Mouse (Mus musculus) ovary, postnatal 36 days (tissue): ENCODE measurements around the gene Btbd3.
A peak's percentile ranks its signal among the peaks of the same experiment; 100 is the strongest.

Experiments
- DNase-seq: peaks from one replicate; pipeline ENCODE4 v3.0.0; 2022; ENCODE audit warnings: low spot score, mixed read lengths

Gene Btbd3

DNA sequence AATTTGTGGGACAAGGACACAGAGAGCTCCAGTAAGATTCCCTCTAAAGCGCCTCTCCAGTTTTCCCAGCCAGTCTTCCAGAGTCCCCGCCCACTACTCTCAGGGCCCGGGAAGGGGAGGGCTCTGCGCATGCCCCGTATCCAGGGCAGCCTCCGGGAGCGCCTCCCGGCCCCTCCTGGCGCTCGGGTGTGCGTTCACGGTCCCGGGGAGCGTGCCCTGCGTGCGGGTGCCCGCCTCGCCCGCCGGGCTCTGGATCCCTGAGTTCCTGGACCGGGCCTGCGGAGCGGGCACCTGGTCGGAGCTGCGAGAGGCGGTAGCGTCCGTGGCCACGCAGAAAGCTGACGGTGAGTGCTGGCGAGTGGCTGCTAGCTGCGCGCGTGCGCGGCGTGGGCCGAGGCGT, at the start of gene Btbd3:
Gene Btbd3 (plus strand): TSS at position 155 of the 400 bp plus-strand sequence.
- peak; percentile 95 for DNase-seq

DNA sequence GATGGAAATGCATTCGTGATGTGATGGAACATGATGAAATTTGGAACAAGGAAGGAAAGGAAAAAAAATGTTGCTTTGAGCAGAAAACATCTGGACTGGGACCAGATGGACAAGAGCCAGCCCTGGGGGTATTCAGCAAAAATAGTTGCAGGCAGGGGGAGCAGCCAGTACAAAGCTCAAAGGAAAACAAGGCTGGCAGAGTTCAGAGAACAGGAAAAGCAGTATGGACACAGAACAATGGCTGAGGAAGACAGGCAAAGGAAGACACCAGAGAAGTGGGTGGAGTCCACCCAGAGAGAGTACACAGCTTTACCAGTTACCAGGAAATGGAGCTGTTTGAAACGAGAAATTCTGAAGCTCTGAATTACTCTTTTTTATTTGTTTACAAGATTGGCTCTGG, 40.8 kb upstream of the Btbd3 start:
- DNase-seq: peak; percentile 53

DNA sequence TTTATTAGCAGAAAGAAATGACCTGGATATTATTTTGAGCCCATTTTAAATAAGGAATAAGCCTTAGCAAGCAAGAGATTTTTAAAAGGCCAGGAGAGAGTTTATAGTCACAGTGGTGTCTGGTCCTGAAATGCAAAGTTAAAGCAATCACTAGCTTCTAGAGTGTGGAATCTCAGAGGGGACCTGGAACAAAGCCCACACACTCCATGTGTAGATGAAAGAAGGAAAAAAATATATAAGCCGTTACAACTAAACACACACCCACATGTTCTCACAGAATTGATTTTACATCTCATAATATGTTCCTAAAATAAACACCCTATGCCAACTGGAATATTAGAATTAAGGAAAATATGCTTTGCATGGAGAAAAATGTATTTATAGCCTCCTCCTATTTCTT, 36.1 kb upstream of the Btbd3 start:
- no peak for DNase-seq

DNA sequence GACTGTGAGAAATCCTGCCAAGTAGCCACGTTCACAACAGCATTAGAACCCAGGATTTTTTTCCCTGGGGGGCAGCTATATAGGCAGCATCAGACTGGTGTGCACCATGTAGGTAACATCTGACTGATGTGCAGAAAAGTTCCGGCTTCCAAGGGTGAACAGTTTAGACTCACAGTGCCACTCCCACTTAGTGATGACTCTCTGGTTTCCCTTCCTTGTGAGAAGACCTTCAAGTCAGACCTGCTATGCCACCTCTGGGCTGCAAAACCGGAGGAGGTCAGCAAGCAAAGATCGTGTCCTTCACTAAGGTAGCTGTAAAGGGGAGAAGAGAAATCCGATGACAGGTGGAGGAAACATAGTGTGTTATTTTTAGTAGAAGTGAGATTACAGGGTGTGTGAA, 24.1 kb upstream of the Btbd3 start:
- no peak for DNase-seq

DNA sequence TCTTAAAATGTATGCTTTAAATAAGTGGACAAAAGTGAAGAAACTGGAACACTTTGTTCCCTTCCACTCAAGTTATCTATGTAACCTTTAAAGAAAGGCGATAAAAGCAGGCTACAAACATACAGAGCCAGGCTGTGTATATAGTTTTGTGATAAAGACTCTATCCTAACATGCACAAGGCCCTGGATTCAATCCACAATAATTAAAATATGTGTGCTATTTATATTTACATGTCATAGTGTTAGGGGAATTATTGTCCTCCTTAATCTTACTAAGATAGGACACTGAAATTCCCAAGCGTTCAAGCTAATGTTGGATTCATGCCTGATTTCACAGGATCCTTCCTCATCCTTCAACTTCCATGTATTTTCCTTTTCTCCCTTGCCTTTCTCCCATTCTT, 20.2 kb upstream of the Btbd3 start:
- DNase-seq: no peak

DNA sequence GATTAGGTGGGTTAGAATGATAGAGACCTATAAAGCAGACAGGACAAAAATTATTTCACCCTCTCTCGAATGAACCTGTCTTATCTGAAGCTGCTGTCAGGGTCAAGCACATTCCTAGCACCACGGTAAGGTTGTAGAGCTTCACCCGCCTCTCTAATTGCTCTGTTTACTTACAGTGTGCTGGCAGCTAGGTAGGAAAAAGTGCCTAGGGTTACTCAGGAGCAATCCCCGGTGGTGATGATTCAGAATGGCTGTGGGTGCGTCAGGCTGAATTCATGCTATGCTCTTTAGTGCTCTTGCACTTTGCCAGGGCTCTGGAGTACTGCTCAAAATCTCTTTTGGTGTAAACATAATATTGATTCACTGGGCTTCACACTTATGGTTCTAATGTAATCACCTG, 13.9 kb upstream of the Btbd3 start:
- no peak for DNase-seq

DNA sequence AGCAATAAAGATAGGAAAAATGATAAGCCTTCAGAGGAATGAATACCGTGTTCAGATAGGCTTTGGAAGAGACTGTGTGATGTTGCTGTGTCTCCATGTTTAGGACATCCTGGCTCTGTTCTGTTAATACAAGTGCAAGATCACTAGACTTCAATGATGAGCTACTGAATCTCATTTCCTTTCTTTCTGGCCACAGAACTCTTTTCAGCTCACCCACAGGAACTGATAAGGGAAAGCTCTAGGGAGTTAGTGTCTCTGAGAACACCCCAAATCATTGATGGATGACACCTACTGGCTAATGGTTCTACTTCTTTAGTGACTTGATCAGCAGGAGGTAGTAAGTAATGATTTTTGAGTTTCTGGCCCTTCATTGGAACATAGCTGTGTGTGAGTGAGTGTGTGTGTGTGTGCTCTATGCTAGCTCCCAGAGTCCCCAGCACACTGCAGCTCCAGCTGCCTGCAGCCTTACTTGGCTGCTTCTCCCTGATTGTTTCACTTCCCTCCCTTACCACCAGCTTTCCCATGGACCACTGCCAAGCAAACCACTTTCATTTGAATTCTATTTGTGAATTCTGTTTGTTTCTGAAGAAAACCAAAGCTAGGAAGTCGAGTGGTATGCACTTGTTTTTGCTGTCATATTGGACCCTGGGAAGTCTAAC, 10.6 kb upstream of the Btbd3 start:
- peak; percentile 27 for DNase-seq

DNA sequence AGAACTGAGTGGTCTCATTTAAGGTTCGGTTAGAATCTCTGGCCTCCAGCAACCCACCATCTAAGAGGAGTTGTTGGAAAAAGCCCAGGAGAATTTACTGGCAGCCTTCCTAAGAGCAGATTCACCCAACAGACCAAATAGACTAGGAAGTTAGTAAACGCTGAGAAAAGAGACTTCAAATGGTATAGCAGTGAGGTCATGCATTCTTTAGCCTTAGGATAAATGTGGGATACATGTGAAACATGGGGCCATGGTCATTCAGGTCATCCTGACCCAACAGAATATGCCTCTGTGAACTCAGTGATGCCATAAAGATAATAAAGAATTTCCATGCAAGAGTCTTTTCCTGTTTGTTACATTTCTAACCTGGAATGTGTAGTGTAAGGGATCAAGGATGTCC, 8.4 kb upstream of the Btbd3 start:
- no peak for DNase-seq

DNA sequence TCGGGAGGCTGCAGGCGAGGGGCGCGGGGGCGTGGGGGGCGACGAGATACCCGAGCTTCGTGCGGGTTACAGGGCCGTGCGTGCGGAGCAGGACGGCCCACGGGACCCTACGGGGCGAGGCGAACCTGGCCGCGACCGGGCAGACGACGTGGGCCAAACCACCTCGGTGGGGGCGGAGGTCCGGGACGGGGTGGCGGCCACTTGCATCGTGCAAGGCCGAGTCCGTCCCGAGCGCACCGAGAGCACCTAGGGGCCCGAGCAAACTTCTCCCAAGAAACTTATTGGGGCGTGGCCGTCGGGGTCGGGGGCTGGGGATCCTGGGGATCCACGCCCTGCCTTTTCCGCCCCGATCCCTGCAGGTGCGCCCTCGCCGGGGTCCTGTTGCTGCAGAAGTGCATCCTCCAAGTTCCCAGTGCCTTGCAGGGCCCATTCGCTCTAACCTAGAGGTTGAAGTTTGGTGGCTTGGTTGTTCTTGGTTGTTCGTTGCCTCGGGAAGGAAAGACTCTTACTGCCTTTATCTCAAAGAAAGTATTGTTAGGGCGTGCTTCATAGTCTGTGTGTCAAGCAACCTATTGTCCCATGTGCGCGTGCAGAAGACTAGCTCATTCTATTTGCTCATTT, 596 bp downstream of the Btbd3 start:
- no peak for DNase-seq

DNA sequence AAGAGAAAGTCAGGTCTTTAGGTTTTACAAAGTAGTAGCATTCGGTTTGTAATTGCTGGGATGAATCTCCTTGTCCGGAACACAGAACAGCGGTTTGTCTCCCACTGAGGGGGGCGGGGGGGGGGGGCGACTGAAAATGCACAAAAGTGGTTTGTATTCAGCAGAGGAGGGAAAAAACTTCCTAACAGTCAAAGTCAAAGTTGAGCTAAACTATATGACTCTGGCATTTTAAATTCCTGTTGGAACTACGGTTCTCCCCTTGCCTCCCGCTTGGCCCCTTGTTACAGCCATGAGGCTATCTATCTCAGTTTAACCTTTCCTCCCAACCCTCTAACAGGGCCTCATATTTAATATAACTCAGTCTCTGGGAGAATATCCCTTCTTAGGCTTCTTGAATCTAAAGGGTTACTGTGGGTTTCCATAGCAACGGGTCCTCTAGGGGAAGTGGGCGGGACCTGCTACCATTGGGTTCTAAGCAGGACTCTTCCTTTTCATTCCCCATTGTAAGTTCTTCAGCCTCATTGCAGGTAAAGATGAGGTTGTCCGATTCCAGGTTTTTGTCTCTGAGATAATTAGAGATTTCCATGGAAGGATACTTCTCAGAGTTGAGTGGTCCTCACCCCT, 1.4 kb downstream of the Btbd3 start:
- no peak for DNase-seq

DNA sequence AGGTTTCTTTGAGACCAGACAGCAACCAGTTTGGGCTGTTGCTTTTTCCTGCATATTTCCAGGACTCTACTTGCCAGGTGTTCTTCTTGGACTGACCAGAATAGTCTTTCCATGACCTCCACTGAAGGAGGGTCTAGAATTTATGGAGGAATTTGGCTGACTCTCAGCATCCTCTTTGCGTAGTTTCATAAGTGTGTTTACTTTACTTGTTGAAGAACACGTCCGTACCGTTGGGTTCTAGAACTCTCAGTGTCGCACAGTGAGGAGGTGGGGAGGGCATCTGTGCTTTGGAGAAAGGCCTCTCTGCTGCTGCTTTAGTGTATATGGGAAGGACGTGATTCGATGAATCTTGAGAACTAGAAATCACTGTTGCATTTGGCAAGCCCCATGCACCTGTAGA, 4.8 kb downstream of the Btbd3 start:
- DNase-seq: no peak

DNA sequence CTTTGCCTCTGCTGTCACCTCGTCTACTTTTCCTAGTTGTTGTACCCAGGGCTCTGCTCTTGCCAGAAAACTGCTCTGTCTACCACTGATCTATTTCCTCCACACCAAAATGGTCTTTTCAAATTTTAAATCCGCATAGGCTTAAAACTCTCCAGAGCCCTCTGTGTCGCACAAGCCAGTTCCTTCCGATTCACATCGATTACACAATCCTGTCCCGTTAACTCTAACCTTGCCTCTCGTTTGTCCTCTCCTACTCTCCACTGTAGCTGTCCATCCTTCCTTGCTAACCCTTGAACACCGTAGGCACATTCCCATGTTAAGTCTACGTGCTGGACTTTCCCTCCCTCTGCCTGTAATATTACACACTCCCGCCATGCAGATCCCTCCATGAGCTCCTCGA, 6.5 kb downstream of the Btbd3 start:
- no peak for DNase-seq

DNA sequence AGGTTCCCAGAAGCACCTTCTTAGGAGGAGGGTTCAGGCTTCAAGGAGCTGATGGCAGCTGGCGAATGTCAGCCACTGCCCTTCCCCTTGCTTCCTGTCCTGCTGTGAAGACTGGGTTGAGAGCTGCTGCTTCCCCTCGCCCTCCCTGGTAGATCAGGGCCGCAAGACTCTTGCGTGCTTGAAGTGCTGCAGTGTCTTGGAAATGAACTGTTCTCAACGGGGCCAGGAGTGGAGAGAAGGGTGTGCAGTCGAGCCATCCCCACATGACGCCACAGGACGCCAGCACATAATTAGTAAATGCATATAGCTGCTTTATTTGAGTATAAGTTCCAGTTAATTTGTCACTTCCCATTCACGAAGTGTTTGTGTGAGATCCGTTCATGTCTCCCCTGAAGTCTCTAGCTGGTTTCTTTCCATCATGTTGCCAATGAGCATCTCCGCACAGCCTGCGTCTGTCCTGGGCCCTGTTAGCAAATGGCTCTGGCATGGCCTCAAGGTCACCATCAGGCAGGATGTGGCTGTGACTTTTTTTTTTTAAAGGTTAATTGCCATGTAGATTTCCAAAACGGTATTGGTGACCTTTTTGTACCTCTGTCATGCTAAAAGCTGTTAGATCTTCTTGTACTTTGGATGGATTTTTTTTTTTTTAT, 9.1 kb downstream of the Btbd3 start:
- no peak for DNase-seq

DNA sequence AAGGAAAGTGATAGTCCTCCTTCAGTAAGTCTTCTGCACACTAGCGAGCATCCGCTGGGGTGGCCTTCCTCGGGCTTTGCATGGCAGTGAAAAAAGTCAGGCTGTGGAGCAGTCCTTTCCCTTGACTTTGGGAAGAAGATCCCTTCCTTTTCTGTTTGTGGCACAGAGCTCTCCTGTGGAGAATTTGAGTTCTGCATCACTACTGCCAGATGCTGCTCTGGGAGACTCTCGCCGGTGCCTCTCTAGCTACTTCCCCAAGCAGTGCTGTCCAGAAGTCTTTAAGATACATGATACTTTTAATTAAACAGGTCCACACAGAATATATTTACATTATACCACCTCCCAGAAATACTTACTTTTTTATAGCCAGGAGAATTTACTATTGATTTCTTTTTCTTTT, 10.3 kb downstream of the Btbd3 start:
- DNase-seq: no peak

DNA sequence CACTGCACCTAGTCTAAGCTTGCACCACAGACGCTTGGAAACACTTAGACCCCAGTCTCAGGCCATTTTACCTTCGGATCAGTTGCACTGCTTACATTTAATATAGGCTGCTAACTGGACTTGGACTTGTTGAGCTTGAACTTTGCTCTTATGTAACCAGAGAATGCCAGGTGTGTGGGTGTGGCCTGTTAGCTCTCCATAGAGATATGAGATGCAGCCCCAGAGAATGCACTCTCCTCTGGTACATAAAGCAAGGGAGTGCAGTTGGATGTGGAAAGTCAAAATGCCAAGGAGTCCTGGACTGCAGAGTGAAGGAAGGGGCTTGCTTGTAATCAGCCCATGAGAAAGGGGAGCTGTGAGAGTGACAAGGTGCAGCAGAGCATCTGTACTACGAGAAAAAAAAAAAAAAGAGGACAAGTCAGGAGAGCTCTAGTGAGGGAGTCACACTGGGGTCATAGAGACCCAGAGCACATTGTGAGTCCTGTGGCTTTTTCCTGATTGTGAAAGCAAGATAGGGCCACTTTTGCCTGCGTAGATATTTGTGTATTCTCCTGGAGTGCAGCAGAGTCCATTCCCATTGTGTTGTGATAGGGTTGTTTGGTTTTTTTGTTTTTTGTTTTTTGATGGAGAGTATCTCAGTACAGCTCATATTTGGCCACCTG, 11.6 kb downstream of the Btbd3 start:
- no peak for DNase-seq

DNA sequence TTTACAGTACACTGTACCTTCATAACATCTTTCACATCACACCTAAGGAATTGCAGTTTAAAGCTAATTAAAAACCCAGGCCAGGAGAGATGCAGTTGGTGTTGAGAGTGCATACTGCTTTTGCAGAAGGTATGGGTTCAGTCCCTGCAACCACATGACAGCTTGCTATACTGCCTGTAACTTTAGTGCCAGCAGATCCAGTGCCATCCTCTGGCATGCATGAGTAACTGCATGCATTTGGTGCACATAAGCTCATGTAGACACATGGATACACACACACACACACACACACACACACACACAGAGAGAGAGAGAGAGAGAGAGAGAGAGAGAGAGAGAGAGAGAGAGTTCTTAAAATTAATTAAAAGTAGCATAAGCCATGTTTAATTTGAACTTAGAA, 13.0 kb downstream of the Btbd3 start:
- DNase-seq: no peak

DNA sequence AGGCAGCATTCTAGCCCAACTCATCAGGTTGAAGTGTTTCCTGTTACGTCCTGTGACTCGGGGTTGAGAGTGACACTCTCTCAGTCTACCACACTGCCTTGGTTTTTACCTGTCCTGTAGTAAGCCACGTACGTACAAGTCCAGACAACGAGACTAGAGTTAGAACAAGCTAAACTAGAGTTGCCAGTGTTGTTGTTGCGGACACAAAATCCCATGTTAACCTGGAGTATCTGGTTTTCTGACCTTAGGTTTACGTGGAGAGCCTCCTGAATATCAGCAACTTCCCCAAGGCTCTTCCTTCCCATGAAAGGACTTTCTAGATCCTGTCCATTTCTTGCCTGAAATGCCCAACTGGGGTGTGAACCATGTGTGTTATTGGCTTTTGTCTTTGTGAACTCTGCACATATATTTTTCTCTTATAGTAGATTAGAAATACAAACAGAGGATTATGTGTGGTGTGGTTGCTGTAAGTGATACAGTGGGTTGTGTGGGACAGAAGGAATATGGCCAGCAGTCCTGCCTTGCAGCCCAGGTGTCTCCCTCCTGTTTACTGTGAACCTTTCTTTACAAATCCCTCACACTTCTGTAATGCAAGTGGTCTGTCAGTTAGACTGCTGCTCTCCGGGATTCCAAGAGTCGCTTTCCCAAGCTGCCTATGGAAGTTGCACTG, 17.2 kb downstream of the Btbd3 start:
- no peak for DNase-seq

DNA sequence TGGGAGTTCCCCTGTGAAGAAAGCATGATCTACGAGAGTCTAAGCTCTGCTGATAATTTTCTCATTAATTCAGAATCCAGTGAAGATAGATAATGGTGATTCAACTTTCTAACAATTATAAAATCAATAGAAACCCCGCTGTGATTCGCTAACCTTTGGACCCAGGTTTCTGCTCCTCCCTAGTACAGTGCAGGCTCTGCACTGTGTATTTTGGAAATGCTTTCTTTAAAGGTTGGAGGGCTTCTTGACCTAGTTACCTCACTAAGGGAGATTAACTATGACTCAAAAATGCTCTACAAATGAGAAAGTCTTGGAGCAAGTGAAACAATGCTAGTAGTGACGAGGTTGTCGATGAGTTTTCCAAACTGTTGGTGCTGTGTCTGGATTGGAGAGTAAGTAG, 17.7 kb downstream of the Btbd3 start:
- DNase-seq: no peak

DNA sequence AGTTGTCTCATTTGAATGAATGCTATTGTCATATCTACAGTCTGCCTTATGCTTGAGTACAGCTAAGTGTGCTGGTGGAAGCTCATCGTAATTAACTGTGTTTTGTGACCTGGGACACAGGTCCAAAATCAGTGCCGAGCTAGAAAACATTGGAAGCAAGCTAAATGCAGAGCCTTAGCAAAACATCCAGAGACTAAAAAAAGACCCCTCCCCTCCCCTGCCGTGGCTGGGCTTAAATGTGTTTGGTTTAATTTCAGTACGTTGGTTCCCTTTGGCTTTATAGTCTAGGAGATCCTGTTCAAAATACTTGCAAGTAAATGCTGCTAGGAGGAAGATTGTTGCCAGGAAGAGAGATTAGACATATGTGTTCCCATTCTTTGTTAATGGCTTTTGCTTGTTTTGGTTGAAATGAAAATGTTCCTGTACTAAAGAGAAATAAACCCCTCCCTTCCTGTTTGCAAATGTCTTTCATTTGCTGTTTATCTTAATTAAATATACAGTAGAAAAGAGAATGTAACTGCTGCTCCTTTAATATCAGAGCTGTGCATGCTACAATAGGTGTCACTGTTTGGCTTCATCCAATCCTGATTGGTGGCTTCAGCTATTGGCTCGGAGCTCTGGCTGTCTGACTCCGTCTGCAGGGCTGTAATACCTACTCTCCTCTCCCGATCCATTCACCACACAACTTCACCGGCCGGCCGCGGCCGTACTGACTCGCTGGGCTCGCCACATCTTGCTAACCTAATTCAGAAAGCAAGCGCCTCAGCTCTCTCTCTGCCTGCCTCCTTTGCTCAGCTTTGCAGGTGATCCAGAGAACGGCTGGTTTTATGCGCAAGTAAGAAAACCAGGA, 21.7 kb downstream of the Btbd3 start:
- peak; percentile 62 for DNase-seq

DNA sequence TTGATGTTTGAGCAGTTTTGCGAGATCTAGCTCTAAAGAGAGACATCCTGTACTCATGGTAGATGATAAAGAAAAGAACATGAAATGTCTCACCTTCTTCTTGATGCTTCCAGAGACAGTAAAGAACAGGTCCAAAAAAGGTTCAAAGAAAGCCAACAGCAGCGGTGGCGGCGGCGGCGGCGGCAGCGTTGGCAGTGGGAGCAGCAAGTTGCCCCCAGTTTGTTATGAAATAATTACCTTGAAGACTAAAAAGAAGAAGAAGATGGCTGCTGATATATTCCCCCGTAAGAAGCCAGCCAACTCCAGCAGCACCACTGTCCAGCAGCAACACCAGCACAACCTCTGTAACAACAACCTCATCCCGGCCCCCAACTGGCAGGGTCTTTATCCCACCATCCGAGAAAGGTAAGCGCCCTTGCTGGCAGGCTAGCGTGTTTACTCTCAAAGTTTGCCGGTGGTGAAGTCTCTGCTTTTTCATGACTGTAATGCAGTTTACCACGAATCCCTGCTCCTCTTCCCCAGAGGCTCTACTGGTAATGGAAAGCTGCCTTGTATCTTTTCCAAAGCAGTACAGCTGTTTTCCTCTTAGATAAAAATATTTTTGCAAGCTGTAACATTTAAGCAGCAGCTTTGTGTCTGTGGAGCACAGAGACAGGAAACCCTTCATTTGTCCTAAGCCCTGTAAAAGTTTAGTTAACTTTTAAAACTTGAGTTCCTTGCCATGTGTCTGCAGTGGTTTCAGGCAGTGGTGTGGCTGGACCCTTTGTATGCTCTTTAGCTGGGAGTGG, 22.7 kb downstream of the Btbd3 start:
- DNase-seq: no peak
